In genomic region chr7:108601916-108602315, GRCm38 (mm10) we compare ENCODE assay signal across 31 mouse cellular contexts. TPM values are rescaled to one million over a fixed set of nuclear protein-coding genes. Genes with fewer than 3 reads are reported as not detected.
"Had no signal": no experiment of that assay in that cellular context is flagged by ENCODE, and none has a peak within 500 bp of the region (broad histone marks: within the 10 kb centered on the region; RNA-seq: fewer than 3 reads in every experiment).

No protein-coding gene starts in this region.

RNA-seq across cellular contexts. Expression of gene Olfr506, which starts 8.7 kb away (rescaled TPM):
- polyA plus RNA-seq: limb, embryonic 10.5 days; limb, embryonic 11.5 days; limb, embryonic 12.5 days; limb, embryonic 13.5 days; limb, embryonic 14.5 days; limb, embryonic 15.5 days; liver, adult 2 months; liver, embryonic 11.5 days; liver, embryonic 12.5 days; liver, embryonic 13.5 days; liver, embryonic 14.5 days; liver, embryonic 15.5 days; liver, embryonic 16.5 days; liver, postnatal 0 days; lung, adult 2 months; lung, embryonic 14.5 days; lung, embryonic 15.5 days; lung, embryonic 16.5 days; lung, postnatal 0 days; macrophage; midbrain, embryonic 10.5 days; midbrain, embryonic 11.5 days; midbrain, embryonic 12.5 days; midbrain, embryonic 13.5 days; midbrain, embryonic 14.5 days; midbrain, embryonic 15.5 days; midbrain, embryonic 16.5 days; midbrain, postnatal 0 days; myocyte; neural tube, embryonic 11.5 days; neural tube, embryonic 12.5 days had no signal

RNA-seq across cellular contexts. Expression of gene Olfr507, which starts 19.7 kb away (rescaled TPM):
- polyA plus RNA-seq: limb, embryonic 10.5 days; limb, embryonic 11.5 days; limb, embryonic 12.5 days; limb, embryonic 13.5 days; limb, embryonic 14.5 days; limb, embryonic 15.5 days; liver, adult 2 months; liver, embryonic 11.5 days; liver, embryonic 12.5 days; liver, embryonic 13.5 days; liver, embryonic 14.5 days; liver, embryonic 15.5 days; liver, embryonic 16.5 days; liver, postnatal 0 days; lung, adult 2 months; lung, embryonic 14.5 days; lung, embryonic 15.5 days; lung, embryonic 16.5 days; lung, postnatal 0 days; macrophage; midbrain, embryonic 10.5 days; midbrain, embryonic 11.5 days; midbrain, embryonic 12.5 days; midbrain, embryonic 13.5 days; midbrain, embryonic 14.5 days; midbrain, embryonic 15.5 days; midbrain, embryonic 16.5 days; midbrain, postnatal 0 days; myocyte; neural tube, embryonic 11.5 days; neural tube, embryonic 12.5 days had no signal

RNA-seq across cellular contexts. Expression of gene Olfr508, which starts 27.9 kb away (rescaled TPM):
- polyA plus RNA-seq: limb, embryonic 10.5 days; limb, embryonic 11.5 days; limb, embryonic 12.5 days; limb, embryonic 13.5 days; limb, embryonic 14.5 days; limb, embryonic 15.5 days; liver, adult 2 months; liver, embryonic 11.5 days; liver, embryonic 12.5 days; liver, embryonic 13.5 days; liver, embryonic 14.5 days; liver, embryonic 15.5 days; liver, embryonic 16.5 days; liver, postnatal 0 days; lung, adult 2 months; lung, embryonic 14.5 days; lung, embryonic 15.5 days; lung, embryonic 16.5 days; lung, postnatal 0 days; macrophage; midbrain, embryonic 10.5 days; midbrain, embryonic 11.5 days; midbrain, embryonic 12.5 days; midbrain, embryonic 13.5 days; midbrain, embryonic 14.5 days; midbrain, embryonic 15.5 days; midbrain, embryonic 16.5 days; midbrain, postnatal 0 days; myocyte; neural tube, embryonic 11.5 days; neural tube, embryonic 12.5 days had no signal

RNA-seq across cellular contexts. Expression of gene Olfr504, which starts 36.3 kb away (rescaled TPM):
- polyA plus RNA-seq: limb, embryonic 10.5 days; limb, embryonic 11.5 days; limb, embryonic 12.5 days; limb, embryonic 13.5 days; limb, embryonic 14.5 days; limb, embryonic 15.5 days; liver, adult 2 months; liver, embryonic 11.5 days; liver, embryonic 12.5 days; liver, embryonic 13.5 days; liver, embryonic 14.5 days; liver, embryonic 15.5 days; liver, embryonic 16.5 days; liver, postnatal 0 days; lung, adult 2 months; lung, embryonic 14.5 days; lung, embryonic 15.5 days; lung, embryonic 16.5 days; lung, postnatal 0 days; macrophage; midbrain, embryonic 10.5 days; midbrain, embryonic 11.5 days; midbrain, embryonic 12.5 days; midbrain, embryonic 13.5 days; midbrain, embryonic 14.5 days; midbrain, embryonic 15.5 days; midbrain, embryonic 16.5 days; midbrain, postnatal 0 days; myocyte; neural tube, embryonic 11.5 days; neural tube, embryonic 12.5 days had no signal

RNA-seq across cellular contexts. Expression of gene Olfr509, which starts 49.8 kb away (rescaled TPM):
- polyA plus RNA-seq: limb, embryonic 10.5 days; limb, embryonic 11.5 days; limb, embryonic 12.5 days; limb, embryonic 14.5 days; limb, embryonic 15.5 days; liver, adult 2 months; liver, embryonic 11.5 days; liver, embryonic 12.5 days; liver, embryonic 13.5 days; liver, embryonic 14.5 days; liver, embryonic 15.5 days; liver, embryonic 16.5 days; liver, postnatal 0 days; lung, adult 2 months; lung, embryonic 15.5 days; lung, postnatal 0 days; macrophage; midbrain, embryonic 10.5 days; midbrain, embryonic 11.5 days; midbrain, embryonic 12.5 days; midbrain, embryonic 13.5 days; midbrain, embryonic 14.5 days; midbrain, embryonic 16.5 days; midbrain, postnatal 0 days; myocyte; neural tube, embryonic 11.5 days; neural tube, embryonic 12.5 days had no signal
